Mouse (Mus musculus) E14TG2a.4 (cell line): Measurements from ENCODE around the gene Pla2g12a.

Source experiments
- H3K27me3 ChIP-seq: 2 replicates; pipeline ENCODE4 v1.6.1; 2014; ENCODE audit warnings: low read length, control low read depth; ENCODE audit not compliant: insufficient read depth
- H3K36me3 ChIP-seq: 2 replicates; pipeline ENCODE4 v1.6.1; 2014; ENCODE audit warnings: low read length, control low read depth; ENCODE audit not compliant: insufficient read depth
- H3K4me1 ChIP-seq: replicated peaks from 2 replicates; pipeline ENCODE4 v1.6.1; 2014; ENCODE audit warnings: low read depth, low read length, control low read depth
- H3K4me3 ChIP-seq: replicated peaks from 2 replicates; pipeline ENCODE4 v1.5.1; 2014; ENCODE audit warnings: mild to moderate bottlenecking, low read length
- H3K9me3 ChIP-seq: 2 replicates; pipeline ENCODE4 v1.6.1; 2014; ENCODE audit warnings: low read length, control low read depth
- CTCF ChIP-seq: conservative IDR thresholded peaks from 2 replicates; pipeline ENCODE4 v1.5.1; 2014; ENCODE audit warnings: low read length
- NANOG ChIP-seq: IDR thresholded peaks from 2 replicates; pipeline ENCODE4 v1.6.1; 2014; ENCODE audit warnings: borderline replicate concordance, low read length, mixed read lengths
- POU5F1 ChIP-seq: IDR thresholded peaks from 2 replicates; pipeline ENCODE4 v1.6.1; 2014; ENCODE audit warnings: low read length, borderline replicate concordance

Pla2g12a gene

GRCm38 (mm10) chr3:129886430-129886829 lies 8.0 kb downstream of the Pla2g12a start:
- Histone ChIP-seq H3K4me3 (no peak overlapping the region), H3K27me3 (no peaks in the 10 kb centered on the region), H3K36me3 (peaks cover 13% of the 10 kb centered on the region), H3K9me3 (no peaks in the 10 kb centered on the region), H3K4me1 (peaks cover 23% of the 10 kb centered on the region)
- TF ChIP-seq NANOG (no peak), POU5F1 (no peak), CTCF (no peak)

DNA sequence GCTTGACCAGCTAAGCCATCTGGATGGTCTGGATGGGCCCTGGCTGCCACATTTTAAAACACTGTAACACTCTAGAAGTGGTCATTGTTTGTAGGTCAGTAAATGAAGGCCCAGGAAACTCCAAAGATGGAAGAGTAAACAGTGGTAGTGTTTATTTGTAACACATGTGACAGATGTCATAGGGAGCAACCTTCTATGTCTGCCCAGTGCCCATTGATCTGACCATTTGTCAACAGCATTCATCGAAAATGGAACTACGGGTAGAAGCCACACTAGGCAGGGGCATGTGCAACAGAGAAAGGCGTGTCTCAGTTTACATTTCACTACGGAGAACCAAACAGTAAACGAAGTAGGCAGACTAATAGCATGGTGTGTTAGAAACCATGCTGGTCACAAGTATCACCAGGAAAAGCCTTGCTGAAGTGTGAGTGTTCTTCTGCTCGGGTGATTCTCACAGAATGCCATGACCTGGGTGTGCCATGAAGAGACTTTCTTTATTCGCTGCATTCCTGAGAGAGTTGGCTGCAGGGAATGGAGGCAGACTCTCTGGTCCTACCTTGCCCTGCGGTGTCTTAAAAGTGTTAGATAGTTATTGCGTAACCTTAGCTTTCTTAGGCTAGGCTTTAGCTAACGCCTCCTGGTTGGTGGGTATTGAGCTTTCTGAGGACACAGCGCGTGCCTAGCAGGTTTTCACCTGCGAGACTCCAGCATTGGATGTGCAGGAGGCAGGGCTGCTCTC lies 9.5 kb downstream of the Pla2g12a start:
- Histone ChIP-seq H3K36me3 (peaks cover 25% of the 10 kb centered on the region), H3K9me3 (no peaks in the 10 kb centered on the region), H3K27me3 (no peaks in the 10 kb centered on the region), H3K4me1 (peaks cover 28% of the 10 kb centered on the region), H3K4me3 (no peak overlapping the region)
- TF ChIP-seq CTCF = no peak
- no peak for TF ChIP-seq POU5F1
- TF ChIP-seq NANOG = no peak

- H3K36me3 ChIP-seq = peaks cover 42% of the 10 kb centered on the region
- H3K4me1 ChIP-seq = peaks cover 21% of the 10 kb centered on the region
- H3K9me3 ChIP-seq = no peaks in the 10 kb centered on the region
- H3K27me3 ChIP-seq = no peaks in the 10 kb centered on the region
- no peak for TF ChIP-seq NANOG
- no peak for TF ChIP-seq POU5F1
- no peak for TF ChIP-seq CTCF
- no peak overlapping the region for H3K4me3 ChIP-seq
These were observed 13.6 kb downstream of the Pla2g12a start for GRCm38 (mm10) chr3:129892003-129892402.

DNA sequence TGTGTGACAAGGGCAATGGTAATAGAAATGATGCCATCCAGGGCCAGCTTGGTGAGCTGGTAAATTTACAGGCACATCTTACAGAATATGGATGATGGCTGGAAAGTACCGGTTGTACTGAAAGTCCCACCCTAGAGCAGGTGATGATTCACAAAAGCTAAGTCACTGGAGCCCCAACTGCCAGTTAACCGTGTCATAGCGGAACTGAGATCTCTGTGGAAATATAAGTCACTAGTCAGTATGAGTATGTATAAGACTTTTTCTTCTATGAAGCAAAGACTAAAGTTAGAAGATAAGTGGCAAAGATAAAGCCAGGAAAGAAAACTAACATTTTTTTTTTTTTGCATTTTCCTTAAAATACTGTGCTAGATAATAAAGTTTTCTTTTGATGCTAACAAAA lies 14.7 kb downstream of the Pla2g12a start:
- no peaks in the 10 kb centered on the region for H3K9me3 ChIP-seq
- TF ChIP-seq POU5F1 (no peak), CTCF (no peak), NANOG (no peak)

GRCm38 (mm10) chr3:129896591-129896990 lies 18.2 kb downstream of the Pla2g12a start:
- Histone ChIP-seq H3K27me3 (no peaks in the 10 kb centered on the region), H3K4me1 (peaks cover 31% of the 10 kb centered on the region), H3K4me3 (no peak overlapping the region), H3K9me3 (no peaks in the 10 kb centered on the region), H3K36me3 (peaks cover 29% of the 10 kb centered on the region)
- TF ChIP-seq CTCF (no peak), POU5F1 (no peak), NANOG (no peak)

More for the DNA sequence above, 14.7 kb downstream of the Pla2g12a start:
- Histone ChIP-seq H3K4me1 (peaks cover 25% of the 10 kb centered on the region), H3K4me3 (no peak overlapping the region), H3K36me3 (peaks cover 42% of the 10 kb centered on the region), H3K27me3 (no peaks in the 10 kb centered on the region)

GRCm38 (mm10) chr3:129898886-129899285 lies 20.5 kb downstream of the Pla2g12a start:
- H3K9me3 ChIP-seq = no peaks in the 10 kb centered on the region
- H3K27me3 ChIP-seq = peaks cover 4% of the 10 kb centered on the region; the same call in 1 of the 2 replicates
- H3K4me3 ChIP-seq = no peak overlapping the region
- TF ChIP-seq POU5F1 (no peak), CTCF (no peak), NANOG (no peak)
- H3K36me3 ChIP-seq = peaks cover 9% of the 10 kb centered on the region; the same call in 1 of the 2 replicates
- H3K4me1 ChIP-seq = peaks cover 34% of the 10 kb centered on the region

DNA sequence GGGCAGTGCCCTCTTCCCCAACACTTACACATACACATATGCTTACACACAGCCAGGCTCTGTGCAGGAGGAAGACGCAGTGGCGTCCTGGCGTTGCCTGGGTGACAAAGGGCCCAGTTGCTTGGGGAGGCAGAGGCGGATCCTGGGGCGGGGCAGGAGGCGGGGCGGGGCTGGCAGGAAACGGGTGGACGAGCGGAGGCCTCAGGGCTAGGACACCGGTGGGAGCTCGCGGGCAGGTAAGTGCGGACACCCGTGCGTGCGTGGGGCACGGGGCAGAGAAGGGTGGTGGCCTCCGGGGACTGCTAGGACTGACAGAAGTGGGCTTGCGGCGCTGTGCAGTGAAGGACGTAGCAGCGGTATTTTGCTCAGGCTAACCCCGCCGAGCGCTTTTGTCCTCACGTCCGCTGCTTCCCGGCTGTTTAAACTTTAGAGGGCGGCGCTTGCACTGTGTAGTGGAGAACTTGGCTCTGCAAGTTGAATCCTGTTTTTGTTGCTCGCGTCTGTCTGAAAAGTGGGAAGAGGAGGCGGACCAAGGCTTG lies 22.9 kb downstream of the Pla2g12a start, which contains the start of gene Casp6:
Gene Casp6 (plus strand): TSS at position 155 of the 539 bp plus-strand sequence.
- peaks cover 41% of the 10 kb centered on the region for H3K4me1 ChIP-seq
- no peaks in the 10 kb centered on the region for H3K9me3 ChIP-seq
- no peaks in the 10 kb centered on the region; the same call in 1 of the 2 replicates for H3K36me3 ChIP-seq
- peaks cover 4% of the 10 kb centered on the region; the same call in 1 of the 2 replicates for H3K27me3 ChIP-seq
- TF ChIP-seq CTCF (no peak), NANOG (no peak), POU5F1 (no peak)
- peak within 1 kb of the TSS; percentile 81 for H3K4me3 ChIP-seq

DNA sequence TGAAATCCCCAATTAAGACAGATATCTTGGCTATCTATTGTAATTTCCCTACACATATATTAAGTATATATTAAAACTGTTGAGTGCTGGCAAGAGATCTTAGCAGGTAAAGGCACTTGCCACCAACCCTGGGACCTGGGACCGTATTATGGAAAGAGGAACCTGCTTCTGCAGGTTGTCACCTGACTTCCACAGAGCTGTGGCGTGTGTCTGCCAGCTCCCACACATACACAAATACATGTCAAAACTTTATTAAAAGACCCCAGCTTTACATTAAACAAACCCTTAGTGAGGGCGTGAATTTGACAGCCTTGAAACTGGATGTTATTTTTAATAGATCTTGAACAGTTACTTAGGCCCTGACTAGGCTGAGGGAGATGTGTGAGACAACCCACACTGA lies 25.0 kb downstream of the Pla2g12a start:
- Histone ChIP-seq H3K27me3 (peaks cover 4% of the 10 kb centered on the region; the same call in 1 of the 2 replicates), H3K36me3 (no peaks in the 10 kb centered on the region; the same call in 1 of the 2 replicates), H3K9me3 (no peaks in the 10 kb centered on the region), H3K4me1 (peaks cover 30% of the 10 kb centered on the region), H3K4me3 (no peak overlapping the region)
- TF ChIP-seq CTCF (no peak), NANOG (no peak), POU5F1 (no peak)
